Mouse (Mus musculus) T-helper 2 cell (primary cell): ENCODE measurements at regions not wholly inside any gene's neighbourhood (a gene's known extent, or its start where the extent isn't known, plus 50 kb on each side); places are given as distances from the start of the nearest gene placed in this dataset.

Source experiments
- in situ Hi-C: fragments of 300-600 bp; cut with MboI, MseI; formaldehyde crosslinking; loops from one replicate; pipeline ENCODE4 v1.15.1; 2025; ENCODE audit warnings: high pct_unique_total_duplicates

DNA sequence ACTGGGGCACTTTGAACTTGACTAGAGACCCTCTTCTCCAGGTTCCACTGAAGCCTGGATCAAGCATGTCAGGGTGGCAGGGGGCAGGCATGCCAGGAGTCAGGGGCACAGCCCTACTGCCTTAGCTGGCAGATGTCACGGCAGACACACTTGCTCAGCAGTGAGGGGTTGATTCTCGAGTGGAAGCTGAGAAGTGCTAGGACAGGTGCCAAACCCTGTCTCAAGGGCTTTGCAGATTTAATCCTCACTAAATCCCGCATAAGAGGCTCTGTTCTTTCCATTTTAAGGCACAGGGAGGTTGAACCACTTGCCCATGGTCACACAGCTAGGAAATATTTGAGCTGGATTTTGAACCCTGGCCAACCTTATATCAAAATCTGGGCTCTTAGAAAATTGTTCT lies 223.5 kb upstream of the Mvb12b start:
- in situ Hi-C loops: no loop called here

DNA sequence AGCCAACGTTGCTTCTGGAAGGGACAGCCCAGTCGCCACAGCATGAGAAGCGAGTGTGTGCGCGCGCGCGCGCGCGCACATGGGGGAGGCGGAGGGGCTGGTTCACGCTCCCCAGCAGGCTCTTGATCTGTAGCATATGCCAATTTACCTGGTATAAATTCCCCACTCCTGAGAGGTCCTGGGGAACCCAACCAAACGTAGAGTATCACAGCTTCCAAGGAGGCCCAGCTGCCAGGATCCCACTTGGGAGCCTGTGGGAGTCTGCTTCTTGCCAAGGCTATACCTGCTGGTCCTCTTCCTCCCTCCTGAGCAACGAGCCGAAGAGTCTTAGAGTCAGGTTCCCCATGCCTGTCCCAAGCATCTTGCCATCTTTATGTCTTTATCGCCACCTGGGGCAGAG lies 222.8 kb upstream of the Mvb12b start:
- in situ Hi-C loops: no loop called here

DNA sequence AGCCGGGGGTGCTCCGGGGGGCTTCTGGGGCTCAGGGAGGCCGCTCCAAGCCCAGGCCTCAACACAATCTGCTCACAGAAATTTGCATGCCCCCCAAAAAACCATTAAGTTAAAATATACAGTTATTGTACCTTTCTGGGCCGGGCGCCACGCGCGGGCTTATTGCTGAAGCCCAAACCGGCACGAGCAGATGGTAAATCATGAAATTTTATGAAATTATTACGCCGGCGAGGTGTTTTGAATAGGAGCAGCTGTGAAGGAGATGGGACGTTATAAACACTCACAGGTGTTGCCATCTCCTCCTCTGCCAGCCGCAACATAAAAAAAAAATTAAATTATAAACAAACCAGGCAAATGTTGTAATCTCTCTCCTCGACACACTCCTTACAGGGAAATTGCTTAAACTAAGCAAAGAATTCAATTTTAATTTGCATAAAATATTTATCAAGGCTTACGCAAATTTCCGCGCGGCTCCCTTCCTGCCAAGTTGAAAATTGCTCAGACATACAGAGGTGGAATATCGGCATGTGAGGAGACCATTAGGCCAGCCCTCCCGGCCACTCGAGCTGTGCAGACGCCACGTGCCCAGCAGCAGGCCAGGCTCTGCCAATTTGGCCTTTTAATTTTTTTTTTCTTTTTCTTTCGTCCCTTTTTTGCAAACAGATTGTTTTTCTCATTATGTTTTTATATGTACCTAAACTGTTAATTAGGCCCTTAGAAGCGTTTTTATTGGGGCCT lies 220.0 kb upstream of the Mvb12b start:
- in situ Hi-C loops: no loop called here

DNA sequence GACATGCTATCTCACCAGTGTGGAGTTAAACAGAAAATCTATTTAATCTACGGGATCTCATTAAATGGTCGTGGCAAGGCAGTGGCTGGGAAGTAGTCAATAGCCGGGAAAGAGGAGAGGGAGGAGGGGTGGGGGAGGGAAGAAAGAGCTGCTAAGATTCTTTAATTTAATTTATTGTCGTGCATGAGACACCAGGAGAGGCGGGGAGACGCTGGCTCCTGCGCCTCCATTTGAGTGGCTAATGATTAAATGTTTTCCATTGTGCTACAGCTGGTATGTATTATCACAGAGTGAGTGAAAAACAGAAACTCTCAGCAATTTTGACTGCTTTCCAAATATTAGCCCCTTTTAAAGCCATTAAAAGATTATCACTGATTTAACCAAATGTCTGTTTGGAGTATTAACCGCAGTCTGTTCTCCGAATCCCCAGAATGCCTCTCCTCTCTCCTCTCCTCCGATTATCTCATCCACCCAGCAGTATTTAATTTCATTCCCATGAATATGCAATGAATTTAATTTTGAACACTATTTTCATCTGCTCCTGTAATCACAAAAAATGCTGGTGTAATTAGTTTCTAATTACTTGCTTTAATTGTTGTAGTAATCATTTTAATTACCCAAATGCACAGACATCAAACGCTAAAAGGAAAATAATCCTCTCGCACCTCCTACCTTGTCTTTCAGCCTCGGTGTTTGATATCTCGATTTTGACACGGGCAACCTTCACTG lies 219.3 kb upstream of the Mvb12b start:
- in situ Hi-C loops: no loop called here

DNA sequence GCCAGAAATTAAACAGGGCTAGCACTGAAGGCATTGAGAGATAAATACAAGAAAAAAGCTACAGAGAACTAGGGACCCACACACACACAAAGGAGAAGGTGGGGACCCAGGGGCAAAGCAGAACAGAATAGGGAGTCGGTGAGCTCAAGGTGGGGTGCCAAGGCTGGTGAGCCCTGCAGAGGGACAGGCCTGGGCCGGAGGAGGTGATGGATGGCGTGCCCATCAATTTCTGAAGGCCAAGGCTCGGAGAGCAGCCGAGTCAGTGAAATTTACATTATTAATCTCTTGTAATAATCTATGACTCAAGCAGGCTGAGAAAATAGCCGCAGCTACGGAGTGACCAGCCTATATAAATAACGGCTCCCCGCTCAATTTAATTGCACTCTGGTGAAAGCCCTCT lies 218.5 kb upstream of the Mvb12b start:
- in situ Hi-C loops: no loop called here

DNA sequence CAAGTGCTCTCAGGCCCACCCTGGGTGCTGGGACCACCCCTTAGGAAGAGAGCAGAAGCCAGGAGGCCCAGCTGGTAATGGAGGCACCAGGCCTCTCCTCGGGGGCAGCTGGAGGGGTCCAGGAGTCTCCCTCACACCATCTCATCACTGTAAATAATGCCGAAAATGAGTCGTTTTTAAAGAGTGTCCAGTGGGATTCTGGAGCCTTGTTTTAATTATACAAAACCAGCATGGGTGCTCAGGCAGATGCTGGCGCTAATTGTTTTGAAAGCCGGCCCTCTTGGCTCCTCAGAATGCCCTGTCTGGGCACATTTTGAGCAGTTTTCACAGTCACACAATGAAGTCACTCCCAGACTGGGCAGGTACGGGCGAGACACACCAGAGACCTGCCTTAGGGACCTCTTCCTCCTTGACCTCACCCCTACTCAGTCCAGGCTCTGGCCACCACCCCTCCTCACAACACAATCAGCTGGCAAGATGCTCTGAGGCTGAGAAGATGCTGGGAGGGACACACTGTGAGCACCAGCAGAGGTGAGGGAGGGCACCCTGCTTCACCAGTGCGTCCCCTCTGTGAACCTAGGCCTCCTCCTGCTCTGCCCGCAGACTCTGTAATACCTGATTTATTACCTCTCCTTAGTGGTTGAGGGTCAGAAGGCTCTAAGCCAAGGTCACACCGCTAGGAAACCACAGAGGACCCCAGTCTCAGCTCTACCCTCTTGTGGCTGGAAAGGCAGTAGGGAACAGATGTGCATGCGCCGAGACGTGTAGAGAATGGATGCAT lies 217.7 kb upstream of the Mvb12b start:
- in situ Hi-C loops: no loop called here

DNA sequence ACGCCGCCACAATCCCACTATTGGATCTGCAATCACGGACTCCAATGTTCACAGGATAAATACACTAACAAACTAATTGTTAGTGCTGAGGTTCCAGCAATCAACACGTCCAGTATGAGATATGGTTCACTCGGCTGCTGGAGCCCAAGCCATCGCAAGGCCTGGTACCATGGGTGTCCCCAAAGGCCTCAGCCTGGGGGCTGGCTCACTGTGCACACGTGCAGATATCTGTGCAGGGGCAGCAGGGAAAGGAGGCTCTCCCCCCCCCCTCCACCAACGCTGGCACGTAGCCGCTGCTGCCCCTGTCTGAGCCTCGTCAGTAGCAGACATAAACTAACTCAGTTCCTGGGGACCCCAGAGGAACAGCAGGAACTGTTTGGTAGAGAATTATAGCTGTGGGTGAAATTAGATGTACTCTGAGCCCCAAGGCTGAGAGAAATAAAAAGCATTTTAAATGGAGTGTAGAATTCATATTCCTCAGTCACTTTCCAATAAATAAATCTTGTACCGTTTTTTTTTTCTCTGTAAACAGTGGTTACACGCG lies 210.3 kb upstream of the Mvb12b start:
- in situ Hi-C loops: no loop called here

DNA sequence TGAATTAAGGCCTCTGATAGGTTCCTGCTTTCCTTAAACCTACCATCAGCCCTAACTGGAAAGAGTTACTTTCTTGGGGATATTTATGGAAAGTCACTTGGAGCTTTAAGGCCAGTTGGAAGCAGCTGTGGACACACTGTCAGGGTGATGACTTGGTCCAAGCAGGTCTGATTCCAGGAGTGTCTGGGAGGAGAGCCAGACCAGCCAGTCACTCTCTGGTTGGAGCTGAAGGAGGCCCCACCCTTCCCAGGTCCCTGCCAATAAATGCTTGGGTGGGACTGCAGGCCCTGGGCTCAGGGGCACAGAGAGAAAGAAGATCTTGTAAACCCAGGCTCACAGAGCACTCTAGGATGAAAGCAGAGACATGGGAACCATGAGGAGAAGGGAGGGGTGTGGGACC lies 208.8 kb upstream of the Mvb12b start:
- in situ Hi-C loops: no loop called here

DNA sequence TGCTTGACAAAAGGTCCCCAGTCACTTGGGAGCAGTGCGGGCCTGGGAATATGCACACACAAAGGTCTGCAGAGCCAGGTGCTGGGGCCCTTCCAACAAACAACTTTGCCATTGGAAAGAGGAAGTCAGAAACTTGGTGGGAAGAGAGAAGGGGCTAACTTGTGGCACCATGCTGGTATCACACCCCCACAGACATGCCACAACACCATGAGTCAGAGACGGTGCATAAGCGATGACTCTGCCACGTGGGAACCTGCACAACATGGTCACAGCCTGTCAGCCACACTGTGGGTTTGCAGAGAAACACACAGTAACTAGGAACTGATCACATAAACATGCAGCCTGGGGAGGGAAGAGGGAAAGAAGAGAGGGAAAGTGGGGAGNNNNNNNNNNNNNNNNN lies 201.1 kb upstream of the Mvb12b start:
- in situ Hi-C loops: no loop called here

DNA sequence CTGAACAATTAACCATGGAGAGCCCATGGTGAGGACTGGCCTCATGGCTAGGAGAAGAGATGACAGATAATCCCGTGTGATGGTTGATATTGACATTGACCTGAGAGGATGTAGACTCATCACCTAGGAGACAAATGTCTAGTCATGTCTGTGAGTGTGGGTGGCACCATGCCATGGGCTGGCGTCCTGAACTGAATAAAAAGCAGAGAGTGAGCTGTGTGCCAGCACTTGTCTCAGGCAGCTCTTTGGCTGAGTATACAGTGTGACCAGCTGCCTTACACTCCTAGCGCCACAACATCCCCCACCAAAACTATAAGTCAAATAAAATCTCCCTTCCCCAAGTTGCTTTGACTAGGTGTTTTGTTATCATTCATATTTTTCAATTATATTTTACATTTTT lies 198.4 kb upstream of the Mvb12b start:
- in situ Hi-C loops: no loop called here

DNA sequence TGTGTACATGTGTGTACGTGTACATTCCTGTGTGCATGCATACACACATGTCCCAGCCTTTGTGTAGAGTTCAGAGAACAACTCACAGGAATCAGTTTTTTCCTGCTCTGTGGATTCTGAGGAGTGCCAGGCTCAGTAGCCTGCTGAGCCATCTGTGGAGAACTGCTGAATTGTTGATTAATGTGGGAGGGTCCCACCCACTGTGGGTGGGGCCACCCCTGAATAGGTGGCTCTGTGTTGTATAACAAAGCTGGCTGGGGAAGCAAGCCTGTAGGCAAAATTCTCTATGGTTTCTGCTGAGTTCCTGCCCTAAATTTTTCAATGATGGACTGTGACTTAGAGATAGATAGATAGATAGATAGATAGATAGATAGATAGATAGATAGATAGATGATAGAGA lies 196.8 kb upstream of the Mvb12b start:
- in situ Hi-C loops: no loop called here

DNA sequence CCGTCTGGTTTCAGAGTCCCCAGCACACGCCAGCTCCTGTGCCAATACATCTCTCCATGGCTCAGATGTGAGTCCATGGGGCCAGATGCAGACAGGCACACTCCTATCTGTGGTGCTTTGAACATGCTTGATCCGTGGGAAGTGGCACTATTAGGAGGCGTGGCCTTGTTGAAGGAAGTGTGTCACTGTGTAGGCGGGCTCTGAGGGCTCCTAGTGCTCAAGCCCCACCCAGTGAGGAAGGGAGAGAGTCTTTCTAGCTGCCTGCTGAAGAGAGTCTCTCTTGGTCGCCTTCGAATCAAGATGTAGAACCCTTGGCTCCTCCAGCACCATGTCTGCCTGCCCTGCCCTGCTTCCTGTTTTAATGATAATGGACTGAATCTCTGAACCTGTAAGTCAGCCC lies 194.7 kb upstream of the Mvb12b start:
- in situ Hi-C loops: no loop called here

DNA sequence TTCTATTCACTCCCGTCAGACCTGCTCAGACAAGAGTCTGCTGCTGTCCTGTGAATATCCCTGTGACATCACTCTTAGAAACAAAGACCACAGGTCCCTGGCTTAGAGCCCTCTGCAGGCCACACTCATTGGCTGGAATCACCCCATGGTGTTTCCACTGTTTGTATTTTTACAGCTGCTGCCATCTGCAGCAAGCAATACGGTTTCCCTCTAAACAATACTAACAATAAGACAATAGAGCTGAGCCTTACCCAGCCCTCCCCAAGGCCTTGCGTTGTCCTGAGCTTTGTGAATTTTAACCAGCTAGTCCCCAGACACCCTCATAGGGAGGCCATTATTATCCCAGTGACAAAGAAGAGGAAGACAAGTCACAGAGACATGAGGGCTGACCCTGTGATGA lies 192.4 kb upstream of the Mvb12b start:
- in situ Hi-C loops: no loop called here

DNA sequence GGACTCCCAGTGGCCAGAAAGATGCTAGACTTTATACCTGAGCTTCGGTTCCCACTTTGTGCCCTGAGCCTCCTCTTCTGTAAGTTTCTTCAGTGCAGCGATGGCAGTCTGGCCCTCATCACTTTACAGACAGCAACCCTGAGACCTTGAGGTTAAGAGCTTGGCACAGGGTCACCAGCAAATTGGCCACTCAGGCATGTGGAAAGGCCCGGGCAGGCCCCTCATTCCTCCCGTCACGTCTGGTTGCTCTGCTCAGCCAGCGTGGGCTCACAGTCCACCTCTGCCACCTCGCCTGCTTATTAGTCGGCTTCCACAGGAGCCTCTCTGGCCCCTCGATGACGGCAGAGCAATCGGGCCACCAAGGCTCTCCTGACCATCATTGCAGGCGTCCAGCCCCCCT lies 191.5 kb upstream of the Mvb12b start:
- in situ Hi-C loops: no loop called here

DNA sequence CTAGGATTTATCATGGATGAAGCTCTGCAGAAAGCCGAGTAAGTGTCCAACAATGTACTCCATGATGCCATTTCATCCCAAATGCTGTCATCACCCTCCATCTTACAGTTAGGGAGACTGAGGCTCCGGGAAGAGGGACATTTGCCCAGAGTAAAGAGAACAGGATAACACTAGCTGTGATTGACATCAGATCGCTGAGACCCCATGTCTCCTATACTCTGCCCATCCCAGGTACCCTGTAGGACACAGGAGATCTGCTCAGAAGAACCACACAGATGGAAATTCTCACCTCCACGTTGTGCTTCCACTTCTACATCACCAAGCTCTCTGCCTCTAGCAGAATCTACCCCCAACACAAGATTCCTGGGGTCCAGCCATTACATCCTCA lies 191.1 kb upstream of the Mvb12b start:
- in situ Hi-C loops: no loop called here

DNA sequence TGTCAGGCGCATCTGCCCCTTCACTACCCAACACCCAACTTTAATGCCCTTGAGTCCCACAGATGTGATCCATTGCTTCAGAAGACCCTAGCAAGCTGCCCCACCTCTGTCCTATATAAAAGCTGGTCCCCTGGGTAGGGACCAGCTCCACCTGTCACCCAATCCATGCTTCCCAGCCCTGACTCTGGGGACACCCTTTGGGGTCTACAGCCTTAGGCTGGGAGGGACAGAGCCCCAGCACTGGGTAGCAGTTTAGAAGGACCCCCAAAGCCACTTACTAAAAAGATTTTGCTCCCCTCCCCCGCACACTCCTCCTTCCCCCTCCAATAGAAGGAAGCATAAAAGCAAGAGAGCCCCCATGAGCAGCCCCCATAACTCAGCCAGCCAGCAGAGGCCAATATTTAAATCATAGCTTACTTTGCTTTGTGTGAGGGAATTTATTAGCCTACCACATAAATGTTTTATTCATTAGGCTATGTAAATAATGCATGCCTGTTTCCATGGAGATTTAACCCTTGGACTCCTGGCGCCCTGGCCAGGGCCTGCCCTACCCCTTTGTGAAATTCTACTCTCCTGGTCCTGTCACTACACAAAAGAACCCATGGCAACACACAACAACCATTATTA lies 190.6 kb upstream of the Mvb12b start:
- in situ Hi-C loops: no loop called here

DNA sequence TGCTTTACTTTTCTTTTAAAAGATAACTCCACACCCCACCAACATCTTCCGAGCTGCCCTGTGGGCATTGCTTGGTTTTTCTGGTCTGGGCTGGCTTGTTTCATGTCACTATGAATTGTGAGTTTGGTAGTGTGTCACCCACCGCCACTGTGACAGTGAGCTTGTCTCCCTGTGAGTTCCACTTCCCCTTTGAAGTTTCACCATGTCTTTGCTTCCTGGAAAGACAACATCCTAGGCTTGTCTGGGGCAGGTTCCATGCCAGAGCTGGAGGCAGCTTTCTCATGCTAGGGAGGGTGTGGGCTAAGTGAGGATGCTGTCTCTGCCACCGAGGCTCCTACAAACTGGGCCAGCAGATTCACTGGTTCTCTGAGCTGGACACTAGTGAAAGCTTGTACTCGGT lies 188.6 kb upstream of the Mvb12b start:
- in situ Hi-C loops: no loop called here

DNA sequence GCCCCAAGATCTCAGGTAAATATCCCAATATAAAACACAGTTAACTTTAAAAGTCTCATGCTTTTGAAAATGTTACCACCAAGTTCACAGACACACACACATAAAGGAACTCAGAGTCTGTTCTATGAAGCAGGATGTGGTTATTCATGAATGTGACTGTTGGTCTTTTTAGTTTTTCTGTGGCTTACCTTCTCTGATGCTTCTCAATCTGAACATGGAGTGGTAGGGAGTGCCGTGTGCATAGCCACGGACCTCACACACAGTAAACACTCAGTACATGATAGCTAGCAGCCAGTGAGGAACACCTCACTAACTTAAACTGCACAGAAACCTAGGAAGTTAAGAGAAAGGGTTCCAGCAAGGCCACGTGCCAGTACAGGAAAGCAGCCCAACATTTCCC lies 186.3 kb upstream of the Mvb12b start:
- in situ Hi-C loops: no loop called here

DNA sequence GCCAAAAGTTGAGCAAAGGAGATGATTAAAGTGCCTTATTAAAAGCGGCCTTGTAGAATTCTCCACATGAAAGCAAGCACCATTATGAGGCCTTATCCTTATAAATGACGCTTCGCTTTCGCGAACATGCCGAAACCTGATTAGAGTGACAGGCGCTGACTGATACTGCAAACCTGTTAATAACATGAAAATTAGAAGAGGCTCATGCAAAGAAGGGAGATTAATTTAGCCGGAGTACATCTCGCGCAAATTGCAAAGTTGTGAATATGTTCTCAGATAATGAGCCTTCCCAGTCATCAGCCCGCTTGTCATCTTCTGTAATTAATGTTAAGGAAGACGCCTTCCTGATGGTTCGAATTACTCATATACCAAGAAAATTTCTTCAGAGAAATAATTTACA lies 177.8 kb upstream of the Mvb12b start:
- in situ Hi-C loops: no loop called here

DNA sequence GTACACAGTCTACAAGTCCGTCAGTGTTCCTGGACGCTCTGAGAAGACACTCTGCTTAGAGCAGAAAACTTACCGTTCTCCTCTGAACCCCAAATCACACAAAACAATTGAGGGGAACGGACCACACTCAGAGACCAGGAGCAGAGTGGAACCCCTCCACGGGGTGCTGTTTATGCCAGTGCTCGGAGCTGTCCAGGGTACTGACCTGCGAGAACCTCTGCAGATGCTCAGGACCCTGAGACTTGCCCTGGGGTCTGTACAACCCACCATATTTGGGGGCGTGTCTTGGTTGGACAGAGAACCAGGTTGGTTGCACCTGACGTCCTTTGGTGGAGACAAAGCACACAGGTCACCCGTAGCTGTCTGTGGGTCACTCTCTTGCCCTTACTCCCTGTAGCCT lies 177.3 kb upstream of the Mvb12b start:
- in situ Hi-C loops: no loop called here

DNA sequence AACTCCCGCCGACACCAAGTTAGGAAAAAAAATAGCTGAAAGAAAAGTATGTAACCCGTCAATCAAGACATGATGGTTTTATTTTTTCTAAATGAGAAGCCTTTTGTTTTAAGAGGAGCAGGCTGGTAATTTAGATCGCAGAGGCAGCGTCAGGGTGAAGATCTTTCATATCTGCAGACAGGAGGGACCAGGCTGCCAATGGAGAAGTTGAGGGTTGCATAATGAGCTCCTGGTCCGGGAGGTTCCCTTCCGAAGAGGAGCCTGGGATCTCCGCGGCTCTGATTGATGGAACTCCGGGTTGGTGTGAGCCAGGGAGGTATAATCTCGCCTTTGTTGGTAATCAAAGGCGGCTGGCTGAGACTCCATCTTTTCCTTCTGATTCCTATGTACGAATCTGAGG lies 168.8 kb upstream of the Mvb12b start:
- in situ Hi-C loops: no loop called here

DNA sequence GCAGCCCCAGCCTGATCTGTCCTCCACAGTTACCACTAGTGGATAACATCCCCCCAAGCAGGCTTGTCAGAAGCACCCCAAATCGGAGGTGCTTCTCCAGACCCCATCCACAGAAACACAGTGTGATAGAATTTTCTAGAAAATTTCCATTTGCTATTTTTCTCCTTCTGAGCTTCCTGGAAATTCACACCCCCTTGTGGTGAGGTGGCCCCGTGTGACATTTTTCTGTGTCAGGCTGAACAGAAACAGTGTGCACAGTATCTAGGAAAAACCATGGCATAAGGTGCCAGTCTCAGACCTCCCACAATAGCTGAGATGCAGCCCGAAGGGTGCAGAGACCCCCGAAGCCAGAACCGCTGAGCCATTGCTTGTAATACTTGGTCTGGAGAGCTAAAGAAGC lies 155.3 kb upstream of the Mvb12b start:
- in situ Hi-C loops: loop anchor here (25.0 kb wide), 1 partner anchor 1381 kb away; no protein-coding TSS in a partner anchor
